Mouse (Mus musculus) embryo, embryonic 10.5 days (tissue): Measurements from ENCODE around the gene Ctnnd1.

Experiments used
- DNase-seq: peaks from one replicate; pipeline ENCODE4 v3.0.0-alpha.2; 2015; ENCODE audit warnings: low spot score

The Ctnnd1 gene

GRCm38 (mm10) chr2:84607842-84608241 lies 42.7 kb downstream of the Ctnnd1 start:
- DNase-seq = no peak

GRCm38 (mm10) chr2:84600977-84601376 lies 49.6 kb downstream of the Ctnnd1 start:
- DNase-seq = no peak

GRCm38 (mm10) chr2:84599270-84599888 lies 51.2 kb downstream of the Ctnnd1 start:
- no peak for DNase-seq

- DNase-seq = no peak
These were observed 53.4 kb downstream of the Ctnnd1 start for GRCm38 (mm10) chr2:84597123-84597522.

GRCm38 (mm10) chr2:84592801-84593200 lies 57.8 kb downstream of the Ctnnd1 start:
- no peak for DNase-seq

- no peak for DNase-seq
These were observed 64.9 kb downstream of the Ctnnd1 start for GRCm38 (mm10) chr2:84585700-84586099.

GRCm38 (mm10) chr2:84582286-84582685 lies 68.3 kb downstream of the Ctnnd1 start:
- no peak for DNase-seq

GRCm38 (mm10) chr2:84581208-84581607 lies 69.4 kb downstream of the Ctnnd1 start:
- DNase-seq = peak; percentile 19

GRCm38 (mm10) chr2:84579311-84579710 lies 71.3 kb downstream of the Ctnnd1 start:
- DNase-seq = no peak

- no peak for DNase-seq
These were observed 76.4 kb downstream of the Ctnnd1 start for GRCm38 (mm10) chr2:84574130-84574529.

- peak; percentile 9 for DNase-seq
These were observed 93.6 kb downstream of the Ctnnd1 start for GRCm38 (mm10) chr2:84556888-84557514.

- DNase-seq = no peak
These were observed 99.0 kb downstream of the Ctnnd1 start for GRCm38 (mm10) chr2:84551390-84552100.
